Mouse (Mus musculus) urinary bladder, adult 2 months (tissue): Measurements from ENCODE around the gene Fyb2. TPM values are rescaled to one million over a fixed set of nuclear protein-coding genes. Genes with fewer than 3 reads are reported as not detected.

Source experiments
- DNase-seq: peaks from one replicate; pipeline ENCODE4 v3.0.0; 2022; ENCODE audit warnings: low spot score
- polyA plus RNA-seq: library from polyadenylated mRNA; depleted of rRNA; stranded (reverse); fragments of >200 nt; gene quantifications from 2 replicates; pipeline ENCODE4 v1.2.3, GENCODE M21; 2012; rRNA removed

Gene Fyb2
- polyA plus RNA-seq, result 0.76 and 1.0 TPM in 2 replicates

DNA sequence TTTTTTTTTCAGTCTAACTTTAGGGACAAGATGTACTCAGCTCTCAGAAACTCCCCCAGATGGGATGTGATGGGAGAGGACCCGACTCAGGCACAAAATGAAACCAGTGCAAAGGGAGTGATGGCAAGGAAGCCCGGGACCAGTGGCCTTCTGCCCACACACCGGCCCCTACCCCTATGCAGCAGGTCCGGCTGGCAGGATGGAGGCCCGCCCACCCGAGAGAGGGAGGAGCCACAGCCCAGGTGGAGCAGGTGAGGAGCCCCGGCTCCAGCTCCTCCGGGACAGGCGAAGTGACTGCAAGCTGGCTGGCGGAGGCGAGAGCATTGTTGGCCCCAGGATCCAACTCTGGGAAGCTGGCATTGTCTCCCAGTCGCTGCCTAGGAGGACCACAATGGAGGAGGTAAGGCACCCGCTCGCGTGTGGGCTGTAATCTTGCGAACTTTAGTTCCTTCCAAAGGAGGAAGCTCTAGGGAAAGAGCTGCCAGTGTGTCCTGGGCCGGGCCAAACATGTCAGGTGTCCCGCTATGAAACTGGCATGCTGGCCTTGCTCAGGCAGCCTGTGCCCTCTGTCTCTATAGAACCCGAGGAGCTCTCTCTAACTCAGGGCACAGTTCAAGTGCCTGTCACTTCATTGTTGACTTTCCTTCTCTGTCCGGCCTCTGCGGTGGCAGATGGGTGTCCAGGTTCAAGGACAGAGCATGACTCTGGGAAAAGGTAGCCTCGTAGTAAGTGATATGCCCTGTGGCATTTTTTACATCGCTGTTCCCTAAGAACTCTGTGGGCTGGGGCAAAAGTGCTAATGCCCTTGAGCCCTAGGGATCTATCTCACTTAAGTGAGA, at the start of gene Fyb2:
Gene Fyb2, plus strand, starts transcription at position 166 of the 839 bp plus-strand sequence.
- no peak for DNase-seq

DNA sequence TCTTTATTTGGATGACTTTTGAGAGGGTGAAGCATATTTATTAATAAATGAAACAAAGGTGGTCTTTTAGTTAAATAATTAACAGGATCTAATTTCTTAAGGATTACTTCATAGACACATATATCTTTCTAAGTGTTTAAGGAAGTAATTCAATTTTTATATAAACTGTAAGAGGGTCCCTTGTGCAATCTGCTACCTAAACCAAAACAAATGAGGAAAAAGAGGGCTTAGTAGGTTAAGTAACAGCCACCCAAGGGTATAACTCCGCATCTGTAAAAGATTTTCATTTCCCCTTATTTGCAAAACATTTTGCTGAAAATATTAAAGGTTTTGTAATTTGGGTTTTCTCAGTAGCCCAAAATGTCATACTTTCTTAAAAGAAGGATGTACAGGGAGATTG, 48.9 kb upstream of the Fyb2 start:
- DNase-seq, result no peak

DNA sequence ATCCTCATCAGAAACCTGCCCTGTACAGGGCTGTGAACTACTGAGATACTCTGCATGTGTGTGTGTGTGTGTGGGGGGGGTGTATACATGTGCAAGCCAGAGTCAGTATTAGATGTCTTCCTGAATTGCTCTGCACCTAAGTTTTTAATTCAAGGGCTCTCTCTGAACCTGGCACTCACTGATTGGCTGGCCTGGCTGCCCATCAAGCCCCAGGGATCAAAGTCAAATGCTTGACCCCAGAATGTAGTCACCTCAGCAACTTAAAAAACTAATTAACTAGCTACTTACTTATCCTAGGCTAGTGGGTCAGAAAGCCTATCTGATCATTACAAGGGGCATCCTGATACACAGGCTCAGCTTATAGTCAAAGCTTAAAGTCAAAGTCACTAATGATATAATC, 43.7 kb upstream of the Fyb2 start:
- DNase-seq, result no peak

DNA sequence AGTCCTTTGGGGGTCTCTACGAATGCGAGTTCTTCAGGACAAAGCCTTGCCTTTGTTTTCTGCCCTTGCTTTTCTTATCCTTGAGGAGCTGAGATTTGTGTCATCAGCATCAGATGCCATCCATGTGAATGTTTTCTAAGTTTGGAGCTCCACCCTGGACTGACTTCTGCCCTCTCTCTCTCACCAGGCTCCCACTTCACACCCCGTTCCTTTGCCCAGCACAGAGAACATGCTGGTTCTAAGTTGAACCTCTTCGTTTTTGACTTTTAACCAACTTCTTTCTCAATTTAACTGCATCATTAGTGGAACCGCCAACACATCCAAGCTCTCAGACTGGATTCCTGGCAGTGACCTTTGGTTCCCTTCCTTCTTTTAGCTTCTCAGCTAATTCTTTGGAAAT, 43.1 kb upstream of the Fyb2 start:
- DNase-seq, result no peak

DNA sequence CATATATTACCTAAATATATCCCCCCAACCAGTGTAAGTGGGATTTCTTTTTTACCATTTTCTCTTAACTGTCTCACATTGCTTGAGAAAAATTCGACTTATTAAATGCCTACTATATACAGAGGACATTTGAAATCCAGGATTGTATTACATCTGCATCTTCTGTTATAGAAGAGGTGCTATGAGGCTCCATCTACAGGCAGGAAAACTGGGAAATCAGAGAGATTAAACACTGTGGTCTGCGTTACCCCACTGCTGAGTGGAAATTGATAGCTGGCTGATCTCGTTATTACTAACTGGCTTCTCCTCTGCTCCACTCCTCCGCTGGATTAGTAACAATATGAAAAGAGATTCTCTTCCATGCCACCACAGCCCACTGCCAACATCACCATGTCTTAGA, 37.4 kb upstream of the Fyb2 start:
- no peak for DNase-seq

DNA sequence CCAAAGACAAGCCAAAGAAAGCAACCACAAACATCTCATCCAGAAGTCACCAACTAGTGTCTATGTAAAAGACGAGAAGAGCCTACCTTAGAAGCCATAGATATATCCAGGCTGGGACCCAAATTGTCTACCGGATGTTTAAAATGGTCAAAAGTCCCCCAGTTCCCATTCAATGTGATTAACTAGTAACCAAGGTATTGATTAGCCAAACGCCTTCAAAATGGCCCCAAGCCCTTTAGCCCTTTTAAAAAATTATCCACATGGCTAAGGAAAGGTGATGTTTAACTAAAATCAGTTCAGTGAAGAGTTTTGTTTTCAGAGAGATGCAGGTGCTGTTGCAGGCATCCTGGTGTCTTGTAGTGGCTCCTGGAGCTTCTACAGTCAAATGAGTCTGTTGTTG, 36.9 kb upstream of the Fyb2 start, which contains the start of gene C8a:
Gene C8a, minus strand, starts transcription at position 76 of the 400 bp plus-strand sequence.
- no peak for DNase-seq

DNA sequence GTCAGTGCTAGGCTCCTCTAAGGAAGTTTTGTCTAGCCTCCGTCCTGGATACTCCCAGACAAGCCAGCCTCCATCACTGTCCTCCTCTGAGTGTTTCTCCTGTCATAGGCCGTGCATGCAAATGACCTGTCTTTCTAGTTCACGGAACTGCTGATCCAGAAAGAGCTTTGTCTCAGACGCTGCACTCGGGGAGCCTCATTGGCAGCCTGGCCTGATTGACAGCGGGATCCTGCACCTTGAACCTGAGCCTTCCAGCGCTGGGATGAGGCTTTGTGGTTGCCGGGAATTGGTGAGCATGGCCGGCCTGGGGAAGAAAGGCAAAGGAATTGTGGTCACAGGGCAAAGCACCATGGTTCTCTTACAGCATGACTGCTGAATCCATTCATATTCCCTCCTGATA, 25.8 kb upstream of the Fyb2 start:
- no peak for DNase-seq

DNA sequence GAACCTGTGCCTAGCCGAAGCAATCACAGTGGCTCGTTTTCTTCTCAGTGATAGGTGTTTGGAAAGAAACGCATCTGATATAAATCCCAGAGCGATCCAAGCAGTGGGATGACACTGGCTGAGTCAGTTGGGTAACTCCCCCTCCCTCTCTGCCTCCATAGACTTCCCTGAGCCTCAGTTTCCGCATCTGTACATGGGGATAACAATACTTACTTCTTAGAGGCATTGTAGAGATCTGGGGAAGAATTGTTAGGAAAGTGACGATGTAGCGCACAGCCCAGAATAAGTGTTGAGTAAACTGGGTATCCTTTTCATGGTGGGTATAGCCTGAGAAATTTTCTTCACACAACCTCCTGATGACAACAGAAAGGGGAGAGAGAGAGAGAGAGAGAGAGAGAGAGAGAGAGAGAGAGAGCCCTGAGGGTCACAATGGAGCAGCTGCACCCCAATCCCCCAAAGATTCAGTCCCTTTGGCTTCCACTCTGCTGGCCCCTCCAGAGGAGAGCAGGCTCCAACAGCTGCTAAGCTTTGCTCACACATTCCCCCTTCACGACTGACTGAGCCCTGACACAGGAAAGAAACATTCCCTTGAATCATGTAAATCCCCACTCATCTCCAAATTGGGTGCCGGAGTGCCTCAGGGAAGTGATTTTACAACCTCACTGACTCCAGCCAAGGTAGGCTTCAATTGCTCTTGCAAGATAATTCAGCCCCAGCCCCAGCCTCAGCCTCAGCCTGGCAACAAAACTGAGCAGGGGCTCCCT, 24.6 kb upstream of the Fyb2 start:
- DNase-seq, result no peak

DNA sequence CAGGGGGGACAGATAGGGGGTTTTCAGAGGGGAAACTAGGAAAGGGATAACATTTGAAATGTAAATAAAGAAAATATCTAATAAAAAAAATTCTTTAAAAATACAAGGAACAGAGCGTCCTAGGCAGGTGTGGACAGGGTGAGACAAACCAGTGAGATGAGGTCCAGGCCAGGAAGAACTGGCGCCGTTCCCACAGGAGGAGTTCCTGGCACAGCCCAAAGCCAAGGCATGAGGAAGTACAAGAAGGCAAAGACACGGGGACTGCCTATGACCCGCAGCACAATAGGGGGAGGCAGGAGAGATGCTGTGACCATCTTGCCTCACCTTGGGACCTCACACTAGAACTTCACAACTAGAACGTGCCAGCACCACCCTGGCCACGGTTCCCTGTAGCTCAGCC, 21.5 kb upstream of the Fyb2 start:
- DNase-seq, result no peak

DNA sequence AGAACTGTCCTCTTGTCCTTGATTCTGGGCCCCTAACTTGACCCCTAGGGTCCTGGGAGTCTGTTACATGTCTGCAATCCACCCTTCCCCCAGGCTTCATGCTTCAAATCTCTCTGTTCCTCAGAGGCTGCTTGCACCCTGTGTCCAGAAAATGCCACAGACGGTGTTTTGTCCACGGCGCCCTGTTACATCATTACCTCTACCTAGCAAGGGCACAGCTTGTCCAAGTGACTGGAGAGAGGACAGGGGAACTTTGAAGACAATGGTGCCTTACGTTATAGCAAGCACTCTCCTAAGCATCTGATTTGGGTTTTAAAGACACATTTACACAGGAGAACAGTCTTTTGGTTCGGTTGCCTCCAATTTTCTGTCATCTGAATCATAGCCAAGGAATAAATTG, 19.7 kb upstream of the Fyb2 start:
- no peak for DNase-seq

DNA sequence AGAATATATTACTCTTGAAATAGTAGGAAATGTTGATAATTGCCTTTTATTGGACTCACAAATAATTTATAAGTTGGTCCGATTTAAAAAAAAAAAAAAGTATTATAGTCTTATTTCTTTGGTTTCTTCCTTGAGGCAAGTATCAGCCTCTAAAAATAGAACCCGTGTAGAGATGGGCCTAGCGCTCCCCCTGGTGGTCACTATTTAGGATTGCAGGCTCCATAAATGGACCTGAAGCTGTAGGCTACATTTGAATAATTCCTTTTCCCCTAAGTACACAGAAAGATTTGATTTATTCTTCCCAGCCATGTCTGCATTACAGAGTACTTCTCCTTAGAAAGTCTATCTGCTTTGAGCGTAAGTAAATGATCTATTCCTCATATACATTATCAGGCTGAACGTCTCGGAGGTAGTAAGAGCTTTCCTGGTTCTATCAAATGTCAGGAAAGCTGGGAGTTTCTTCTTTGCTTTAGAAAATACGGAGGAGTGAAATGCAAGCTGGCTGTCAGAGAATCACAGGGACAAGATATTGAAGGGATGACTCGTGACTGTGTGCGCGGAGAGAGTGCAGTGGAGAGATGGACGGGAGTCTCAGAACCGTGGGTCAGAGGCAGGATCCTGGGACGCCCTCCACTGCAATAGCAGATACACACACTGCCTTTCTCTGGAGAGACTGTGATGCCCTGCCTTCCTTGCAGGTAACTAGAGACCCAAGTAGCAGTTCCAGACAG, 19.1 kb upstream of the Fyb2 start:
- DNase-seq, result no peak

DNA sequence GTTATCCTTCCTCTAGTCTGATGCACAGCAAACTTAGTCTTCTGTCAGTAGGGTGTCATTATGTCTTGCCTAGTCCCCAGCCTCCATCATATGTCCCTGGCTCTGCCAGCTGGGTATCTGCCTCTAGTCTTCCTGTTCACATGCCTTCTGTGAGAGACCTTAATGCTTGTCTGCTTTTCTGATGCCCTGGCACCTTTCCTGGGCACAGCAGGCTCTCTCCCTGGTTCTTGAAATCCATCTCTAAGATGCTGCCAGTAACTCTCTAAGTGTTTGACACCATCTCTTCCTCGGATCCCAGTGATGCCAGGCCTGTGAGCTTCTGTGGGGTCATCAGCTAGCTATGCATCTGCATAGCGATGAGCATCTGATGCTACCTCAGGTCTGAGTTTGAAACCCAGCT, 10.4 kb upstream of the Fyb2 start:
- DNase-seq, result no peak

DNA sequence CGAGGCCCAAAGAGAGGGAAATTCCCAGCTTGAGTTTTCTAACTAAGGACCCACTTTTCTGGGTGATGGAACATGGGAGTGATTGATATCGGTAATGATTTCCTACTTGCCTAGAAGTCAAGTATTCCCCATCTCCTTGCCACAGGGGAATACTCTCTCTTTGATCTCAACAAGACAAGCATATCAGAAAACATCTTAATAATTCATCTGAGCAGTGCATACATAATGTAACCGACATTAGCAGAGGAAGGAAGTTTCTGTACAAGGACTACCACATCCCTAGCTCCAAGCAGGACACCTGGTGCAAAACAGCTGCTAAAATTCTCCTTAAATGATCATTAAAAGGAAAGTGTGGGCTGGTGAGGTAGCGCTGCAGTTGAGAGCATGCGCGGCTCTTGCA, 8.2 kb upstream of the Fyb2 start:
- DNase-seq, result no peak

DNA sequence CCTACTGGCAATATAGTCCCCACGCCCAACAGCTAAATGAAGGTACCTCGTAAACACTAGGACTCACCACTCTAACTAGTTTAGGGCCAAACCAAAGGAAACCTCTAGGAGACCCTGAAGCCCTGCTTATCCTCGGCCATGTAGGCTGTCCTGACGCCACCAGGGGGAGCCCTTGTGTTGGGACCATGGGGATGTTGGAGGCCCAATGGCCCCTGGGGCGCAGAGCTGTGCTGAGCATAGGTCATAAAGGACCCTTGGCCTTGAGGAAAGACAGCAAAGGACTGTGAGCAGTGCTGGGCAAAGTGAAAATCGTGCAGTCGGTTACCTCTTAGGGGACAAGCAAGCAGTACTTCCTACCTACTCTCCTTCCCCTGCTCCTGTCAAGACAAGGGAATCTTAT, 1.6 kb upstream of the Fyb2 start:
- DNase-seq, result peak; percentile 68

DNA sequence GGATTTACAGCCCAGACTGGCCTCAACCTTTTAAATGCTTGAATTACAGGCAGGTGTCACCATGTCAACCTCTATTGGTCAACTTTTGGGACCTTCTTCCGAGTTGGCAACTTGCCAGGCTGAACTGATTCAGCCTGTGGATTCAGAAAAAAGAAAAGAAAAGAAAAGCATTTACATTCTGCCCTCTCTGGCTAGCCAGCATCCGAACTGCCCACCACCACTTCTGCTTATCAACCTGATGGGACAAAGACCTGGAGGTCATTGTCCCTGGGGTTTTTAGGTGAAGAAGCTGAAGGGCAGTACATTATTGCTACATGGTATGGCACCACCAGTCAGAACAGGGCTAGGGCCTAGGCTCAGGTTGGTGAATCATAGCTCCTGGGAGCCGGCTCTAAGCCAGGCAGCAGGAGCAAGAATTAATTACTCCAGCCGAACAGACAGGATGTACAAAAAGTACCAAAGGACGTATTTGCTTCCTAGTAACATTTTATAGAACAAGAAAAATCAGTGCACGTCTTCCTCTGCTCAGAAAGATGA, 1.5 kb downstream of the Fyb2 start:
- DNase-seq, result no peak

DNA sequence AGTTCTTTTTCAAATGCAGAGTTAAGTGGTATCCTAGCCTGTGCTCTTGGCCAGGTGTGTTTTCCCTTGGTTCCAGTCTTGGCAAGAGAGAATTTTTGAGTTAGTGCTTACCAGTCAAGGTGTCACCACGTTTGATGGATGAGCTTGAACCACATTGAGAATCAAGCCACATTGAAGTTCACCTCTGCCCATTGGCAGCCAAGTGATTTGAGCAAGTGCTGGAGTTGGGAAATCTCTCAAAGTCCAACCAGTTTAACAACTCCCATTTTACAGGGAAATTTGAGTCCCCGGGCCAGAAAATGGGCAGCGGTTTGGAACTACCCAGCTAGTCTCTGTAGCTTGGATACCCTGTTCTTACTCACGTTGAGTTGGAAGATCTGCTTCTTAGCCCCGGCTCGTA, 4.8 kb downstream of the Fyb2 start:
- DNase-seq, result no peak

DNA sequence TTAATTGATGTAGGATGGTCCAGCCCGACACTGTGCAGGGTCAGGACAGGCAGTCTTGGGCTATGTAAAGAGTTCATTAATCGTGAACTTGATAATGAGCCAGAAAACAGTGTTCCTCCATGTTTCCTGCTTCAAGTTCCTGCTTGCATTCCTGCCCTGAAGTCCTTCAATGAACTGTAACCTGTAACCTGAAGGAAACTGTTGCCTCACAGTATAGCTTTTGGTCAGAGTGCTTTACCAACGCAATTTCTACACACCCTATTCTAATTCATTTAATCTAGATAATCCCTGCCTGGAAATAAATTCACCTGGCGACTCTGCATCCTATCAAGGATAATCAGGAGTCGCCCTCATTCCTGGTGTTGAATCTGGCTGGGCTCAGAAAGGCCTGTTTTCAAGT, 12.1 kb downstream of the Fyb2 start:
- no peak for DNase-seq

DNA sequence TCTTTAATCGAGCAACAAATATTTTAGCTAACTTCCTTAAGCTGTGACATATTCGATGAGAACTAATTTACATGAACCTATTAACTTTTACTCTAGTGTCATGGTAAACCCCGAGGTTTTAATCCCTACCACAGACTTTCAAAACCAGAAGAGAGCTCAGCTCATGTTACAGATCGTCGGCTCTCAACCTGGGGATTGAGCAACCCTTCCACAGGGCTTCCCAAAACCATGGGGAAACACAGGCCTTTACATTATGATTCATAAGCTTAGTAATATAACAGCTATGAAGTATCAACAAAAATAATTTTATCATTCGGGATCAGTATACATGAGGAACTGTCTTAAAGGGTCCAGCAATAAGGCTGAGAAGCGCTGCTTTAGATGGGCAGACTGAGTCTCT, 15.9 kb downstream of the Fyb2 start:
- DNase-seq, result no peak

DNA sequence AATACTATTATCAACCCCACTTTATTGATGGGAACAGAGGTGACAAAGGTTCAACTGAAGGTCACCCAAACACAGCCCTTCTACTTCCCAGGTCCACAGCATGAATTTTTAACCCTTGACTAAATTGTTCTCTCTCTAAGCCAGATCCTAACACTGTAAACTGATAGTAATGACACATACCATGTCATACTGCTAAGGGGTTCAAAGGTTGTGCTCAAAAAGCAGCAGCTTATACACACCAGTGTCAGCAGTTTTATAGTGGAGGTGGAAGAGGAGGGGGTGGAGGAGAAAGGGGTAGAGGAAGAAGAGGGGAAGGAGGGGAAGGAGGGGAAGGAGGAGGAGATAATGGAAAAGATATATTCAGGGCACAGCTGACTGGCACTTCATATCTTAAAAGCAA, 20.4 kb downstream of the Fyb2 start:
- DNase-seq, result no peak

DNA sequence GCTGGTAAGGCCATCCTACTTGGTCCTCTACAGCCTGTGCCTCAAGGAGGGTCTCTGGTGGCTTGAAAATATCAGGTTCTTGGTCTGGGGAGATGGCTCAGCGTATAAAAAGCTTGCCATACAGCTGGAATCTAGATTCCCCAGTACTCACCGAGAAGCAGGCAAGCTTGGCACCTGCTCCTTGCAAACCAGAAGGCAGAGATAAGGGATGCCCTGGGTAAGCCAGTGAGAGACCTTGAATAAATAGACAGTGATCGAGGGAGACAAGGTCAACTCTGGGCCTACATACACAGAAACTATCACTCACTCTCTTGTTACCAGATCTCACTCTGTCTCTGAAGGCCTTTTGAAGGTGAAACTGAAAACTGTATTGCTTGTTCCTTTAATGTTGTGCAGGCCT, 21.7 kb downstream of the Fyb2 start:
- no peak for DNase-seq

DNA sequence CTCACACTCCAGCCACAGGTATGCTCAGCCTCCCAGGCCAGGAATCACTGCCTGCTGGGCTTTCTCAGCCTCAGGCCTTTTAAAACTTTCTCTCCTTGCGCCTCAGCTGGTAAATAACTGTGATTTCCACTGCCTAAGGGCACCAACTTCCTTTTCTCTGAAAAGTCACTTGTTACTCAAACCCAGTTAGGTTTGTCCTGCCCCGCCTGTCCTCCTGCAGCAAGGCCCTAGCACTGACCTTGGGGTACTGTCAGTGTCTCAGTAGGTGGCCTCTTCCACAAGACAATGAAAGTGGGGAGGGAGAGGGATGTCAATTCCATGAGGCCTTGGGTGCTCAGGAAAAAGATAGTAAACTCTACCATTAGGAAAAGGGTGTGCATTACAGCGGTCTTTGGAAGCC, 22.2 kb downstream of the Fyb2 start:
- DNase-seq, result no peak

DNA sequence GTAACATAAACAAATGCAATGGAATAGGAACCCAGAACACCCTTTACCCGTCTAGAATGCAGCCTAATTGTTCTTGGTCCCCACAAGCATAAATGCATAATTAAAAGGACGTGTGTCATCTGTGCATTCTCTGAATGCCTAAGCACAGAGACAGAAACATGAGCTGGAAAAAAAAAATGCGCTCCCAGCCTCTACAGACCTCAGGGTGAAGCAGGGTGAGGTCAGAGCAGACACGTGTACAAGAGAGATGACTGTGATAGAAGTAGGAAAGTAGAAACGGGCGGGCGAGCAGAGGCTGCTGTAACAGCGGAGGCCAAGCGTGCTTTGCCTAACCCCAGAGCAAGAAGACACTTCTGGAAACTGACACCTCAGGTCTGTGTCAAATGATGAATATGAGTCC, 22.8 kb downstream of the Fyb2 start:
- no peak for DNase-seq
